Mouse (Mus musculus) liver, embryonic 15.5 days (tissue): ENCODE measurements at regions not wholly inside any gene's neighbourhood (a gene's known extent, or its start where the extent isn't known, plus 50 kb on each side); places are given as distances from the start of the nearest gene placed in this dataset.

Experiments used
- ATAC-seq: fragments of 200-750 bp; cut with Nextera tagmentation; 2 replicates; pipeline ENCODE4 v1.8.0; 2017; ENCODE audit warnings: moderate number of reproducible peaks, mild to moderate bottlenecking, moderate library complexity; ENCODE audit not compliant: insufficient read depth
- H3K27ac ChIP-seq: fragments of 300-500 bp; sonication (generic); replicated peaks from 2 replicates; pipeline ENCODE4 v1.5.1; 2015; ENCODE audit warnings: mild to moderate bottlenecking, inconsistent platforms
- H3K27me3 ChIP-seq: fragments of 300-500 bp; sonication (generic); 2 replicates; pipeline ENCODE4 v1.6.1; 2015; ENCODE audit warnings: mild to moderate bottlenecking, inconsistent platforms
- H3K36me3 ChIP-seq: fragments of 300-500 bp; sonication (generic); replicated peaks from 2 replicates; pipeline ENCODE4 v1.6.1; 2015; ENCODE audit warnings: moderate library complexity, mild to moderate bottlenecking, inconsistent platforms
- H3K4me1 ChIP-seq: fragments of 300-500 bp; sonication (generic); replicated peaks from 2 replicates; pipeline ENCODE4 v1.6.1; 2015; ENCODE audit warnings: inconsistent platforms
- H3K4me2 ChIP-seq: fragments of 300-500 bp; sonication (generic); 2 replicates; pipeline ENCODE4 v1.6.1; 2015; ENCODE audit warnings: moderate library complexity, mild to moderate bottlenecking, inconsistent platforms
- H3K4me3 ChIP-seq: fragments of 300-500 bp; sonication (generic); replicated peaks from 2 replicates; pipeline ENCODE4 v1.5.1; 2015; ENCODE audit warnings: mild to moderate bottlenecking, inconsistent platforms
- H3K9ac ChIP-seq: fragments of 300-500 bp; sonication (generic); 2 replicates; pipeline ENCODE4 v1.6.1; 2015; ENCODE audit warnings: moderate library complexity, mild to moderate bottlenecking, inconsistent platforms
- H3K9me3 ChIP-seq: fragments of 300-500 bp; sonication (generic); replicated peaks from 2 replicates; pipeline ENCODE4 v1.6.1; 2016; ENCODE audit warnings: inconsistent platforms
- WGBS: fragments of 180-500 bp; shearing (Covaris S2); methylation state at CpG from one replicate; pipeline ENCODE4 v1.1.7; 2015; ENCODE audit warnings: mixed read lengths; ENCODE audit not compliant: insufficient replicate concordance; 5-methylcytosine and 5-hydroxymethylcytosine counted together

DNA sequence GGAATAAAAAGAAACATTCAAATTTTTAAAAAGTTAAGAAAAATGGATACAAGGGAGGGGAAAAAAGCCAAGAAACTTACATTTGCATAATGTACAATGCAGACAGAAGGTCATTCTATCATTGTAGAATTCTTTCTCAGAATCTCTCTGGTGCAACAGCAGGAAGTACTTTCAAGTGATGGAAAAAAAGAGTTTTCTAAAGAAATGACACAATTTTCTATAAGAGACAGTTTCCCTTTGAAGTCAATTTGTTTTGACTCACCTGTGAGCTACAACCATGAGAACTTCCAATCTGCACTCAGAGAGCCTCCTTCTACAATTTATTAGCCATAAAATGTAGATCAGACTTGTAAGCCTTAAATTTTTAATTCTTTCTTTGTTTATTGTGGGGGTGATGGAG lies 181.6 kb upstream of the Trib2 start:
- Histone ChIP-seq H3K4me3 (no peak overlapping the region), H3K9me3 (no peaks in the 10 kb centered on the region), H3K4me2 (no peak overlapping the region), H3K36me3 (no peaks in the 10 kb centered on the region), H3K27ac (no peak overlapping the region), H3K27me3 (no peaks in the 10 kb centered on the region), H3K4me1 (no peaks in the 10 kb centered on the region), H3K9ac (no peak overlapping the region)
- ATAC-seq = no peak

- Histone ChIP-seq H3K4me3 (no peak overlapping the region), H3K9me3 (no peaks in the 10 kb centered on the region), H3K27ac (no peak overlapping the region), H3K9ac (no peak overlapping the region), H3K36me3 (no peaks in the 10 kb centered on the region), H3K27me3 (no peaks in the 10 kb centered on the region), H3K4me1 (no peaks in the 10 kb centered on the region), H3K4me2 (no peak overlapping the region)
- ATAC-seq = no peak
- WGBS = 60% methylated on average over 3 of the region's 3 CpGs
Measured at GRCm38 (mm10) chr12:15993866-15994265, 177.1 kb upstream of the Trib2 start.

GRCm38 (mm10) chr12:15986351-15986750 lies 169.6 kb upstream of the Trib2 start:
- Histone ChIP-seq H3K36me3 (no peaks in the 10 kb centered on the region), H3K9ac (no peak overlapping the region), H3K27ac (no peak overlapping the region), H3K4me3 (no peak overlapping the region), H3K4me1 (no peaks in the 10 kb centered on the region), H3K9me3 (no peaks in the 10 kb centered on the region), H3K4me2 (no peak overlapping the region), H3K27me3 (no peaks in the 10 kb centered on the region)
- ATAC-seq = no peak

DNA sequence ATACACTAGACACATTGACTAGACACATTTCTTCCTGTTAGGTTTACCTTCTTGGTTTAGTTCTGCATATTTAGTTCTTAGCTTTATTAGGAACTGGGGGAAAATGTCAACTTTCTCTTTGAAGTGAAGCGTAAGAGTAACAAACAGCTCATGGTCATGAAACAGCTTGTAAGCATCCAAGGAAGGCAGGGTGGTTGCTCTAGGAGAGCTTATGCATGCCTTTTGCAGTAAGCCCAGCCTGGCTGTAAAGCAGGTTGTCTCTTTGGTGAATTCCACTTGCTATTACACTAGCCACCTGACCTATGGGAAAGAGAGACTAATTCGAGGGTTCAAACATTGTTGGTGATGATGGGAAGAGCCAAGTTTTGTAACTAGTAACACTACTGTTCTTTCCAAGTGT lies 168.9 kb upstream of the Trib2 start:
- ATAC-seq = no peak
- H3K4me2 ChIP-seq = no peak overlapping the region
- WGBS = 61% methylated on average over 2 of the region's 2 CpGs
- no peaks in the 10 kb centered on the region for H3K27me3 ChIP-seq
- no peak overlapping the region for H3K9ac ChIP-seq
- H3K9me3 ChIP-seq = no peaks in the 10 kb centered on the region
- H3K4me3 ChIP-seq = no peak overlapping the region
- no peak overlapping the region for H3K27ac ChIP-seq
- H3K36me3 ChIP-seq = no peaks in the 10 kb centered on the region
- no peaks in the 10 kb centered on the region for H3K4me1 ChIP-seq

DNA sequence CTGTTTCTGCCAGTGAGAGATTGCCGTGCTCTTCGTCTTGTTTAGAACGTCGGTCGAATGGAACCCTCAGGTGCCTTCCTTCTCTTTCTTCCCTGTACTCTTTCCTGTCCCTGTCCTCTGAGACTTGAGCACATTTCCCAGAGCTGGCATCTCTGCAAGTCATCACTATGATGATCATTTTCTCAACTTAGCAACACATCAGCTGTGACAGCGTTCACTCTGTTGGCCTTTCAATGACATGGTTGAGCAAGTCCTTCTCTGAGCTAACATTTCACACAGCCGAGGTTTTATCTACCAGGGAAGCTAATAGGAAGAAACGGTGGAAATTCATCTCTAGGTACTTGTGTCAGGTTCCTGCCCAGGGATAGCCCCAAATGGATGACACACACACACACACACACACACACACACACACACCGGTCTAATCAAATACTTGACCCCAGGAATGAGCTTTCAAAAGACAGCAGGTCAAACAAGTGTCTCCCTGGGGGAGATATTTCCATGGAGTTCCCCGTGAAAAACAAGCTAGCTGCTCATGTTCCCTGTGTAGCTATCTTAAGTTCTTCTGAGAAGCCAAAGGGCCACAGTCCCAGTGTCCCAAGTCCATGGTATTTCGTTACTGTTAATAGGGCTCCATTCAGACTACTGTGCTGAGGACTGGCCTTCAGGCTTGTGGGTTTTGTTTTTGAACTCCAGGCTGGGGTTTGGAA lies 167.0 kb upstream of the Trib2 start:
- H3K27me3 ChIP-seq = no peaks in the 10 kb centered on the region
- H3K27ac ChIP-seq = no peak overlapping the region
- H3K36me3 ChIP-seq = no peaks in the 10 kb centered on the region
- no peak overlapping the region for H3K4me2 ChIP-seq
- WGBS = 68% methylated on average over 11 of the region's 11 CpGs
- no peak overlapping the region for H3K9ac ChIP-seq
- H3K9me3 ChIP-seq = no peaks in the 10 kb centered on the region
- H3K4me3 ChIP-seq = no peak overlapping the region
- H3K4me1 ChIP-seq = no peaks in the 10 kb centered on the region
- no peak for ATAC-seq

DNA sequence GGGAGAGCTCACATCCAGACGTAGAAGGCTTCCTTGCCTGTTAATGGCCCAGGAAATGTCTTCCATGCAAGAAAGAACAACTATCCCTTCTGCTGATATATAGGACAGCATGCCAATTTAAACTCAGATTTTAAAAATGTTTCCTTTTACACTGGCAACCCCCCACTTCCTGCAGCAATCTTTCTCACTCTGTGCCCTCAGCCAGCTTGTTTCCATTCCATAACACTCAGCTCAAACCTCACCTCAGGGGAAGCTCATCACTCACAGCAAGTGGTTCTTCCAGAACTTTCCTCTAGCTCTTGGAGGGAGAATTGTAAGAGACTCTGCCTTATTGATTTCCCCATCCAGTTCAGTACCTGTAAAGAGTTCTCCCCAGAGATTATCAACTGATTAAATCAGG lies 165.0 kb upstream of the Trib2 start:
- Histone ChIP-seq H3K4me2 (no peak overlapping the region), H3K4me1 (no peaks in the 10 kb centered on the region), H3K9me3 (no peaks in the 10 kb centered on the region), H3K9ac (no peak overlapping the region), H3K36me3 (no peaks in the 10 kb centered on the region), H3K27me3 (no peaks in the 10 kb centered on the region), H3K27ac (no peak overlapping the region), H3K4me3 (no peak overlapping the region)
- ATAC-seq = no peak
- 24% methylated on average over 1 of the region's 1 CpGs for WGBS

GRCm38 (mm10) chr12:15979233-15979632 lies 162.5 kb upstream of the Trib2 start:
- no peak overlapping the region for H3K27ac ChIP-seq
- no peaks in the 10 kb centered on the region for H3K4me1 ChIP-seq
- no peaks in the 10 kb centered on the region for H3K36me3 ChIP-seq
- no peak overlapping the region for H3K4me2 ChIP-seq
- no peak overlapping the region for H3K9ac ChIP-seq
- H3K27me3 ChIP-seq = no peaks in the 10 kb centered on the region
- 79% methylated on average over 7 of the region's 7 CpGs for WGBS
- H3K4me3 ChIP-seq = no peak overlapping the region
- ATAC-seq = no peak
- no peaks in the 10 kb centered on the region for H3K9me3 ChIP-seq

DNA sequence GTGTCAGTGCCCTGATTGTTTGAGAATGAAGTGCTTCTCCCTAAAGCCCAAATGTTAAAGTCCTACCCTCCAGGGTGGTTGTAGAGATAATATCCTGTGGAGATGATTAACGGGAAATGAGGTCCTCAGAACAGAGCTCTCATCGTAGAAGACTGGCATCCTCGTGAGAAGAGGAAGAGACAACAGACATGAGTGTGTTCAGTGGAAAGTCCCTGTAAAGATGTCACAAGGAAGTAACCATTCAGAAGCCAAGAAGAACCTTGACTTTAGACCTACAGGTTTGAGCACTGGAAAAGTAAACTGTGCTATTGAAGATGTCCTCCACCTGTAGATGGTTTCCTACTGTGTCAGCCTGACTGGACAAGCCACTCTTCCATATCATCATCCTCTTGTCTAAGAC lies 155.1 kb upstream of the Trib2 start:
- Histone ChIP-seq H3K9me3 (no peaks in the 10 kb centered on the region), H3K4me1 (no peaks in the 10 kb centered on the region), H3K36me3 (no peaks in the 10 kb centered on the region), H3K4me2 (no peak overlapping the region), H3K9ac (no peak overlapping the region), H3K27me3 (no peaks in the 10 kb centered on the region), H3K4me3 (no peak overlapping the region), H3K27ac (no peak overlapping the region)
- 52% methylated on average over 3 of the region's 3 CpGs for WGBS
- no peak for ATAC-seq

GRCm38 (mm10) chr12:15970262-15970661 lies 153.5 kb upstream of the Trib2 start:
- H3K36me3 ChIP-seq = no peaks in the 10 kb centered on the region

GRCm38 (mm10) chr12:15967550-15968102 lies 150.9 kb upstream of the Trib2 start:
- Histone ChIP-seq H3K27ac (no peak overlapping the region), H3K4me1 (no peaks in the 10 kb centered on the region), H3K27me3 (no peaks in the 10 kb centered on the region), H3K4me3 (no peak overlapping the region), H3K9me3 (no peaks in the 10 kb centered on the region), H3K9ac (no peak overlapping the region), H3K4me2 (no peak overlapping the region), H3K36me3 (no peaks in the 10 kb centered on the region)
- no peak for ATAC-seq
- WGBS = 19% methylated on average over 5 of the region's 5 CpGs

More at GRCm38 (mm10) chr12:15970262-15970661, 153.5 kb upstream of the Trib2 start:
- Histone ChIP-seq H3K27me3 (no peaks in the 10 kb centered on the region), H3K9me3 (no peaks in the 10 kb centered on the region), H3K4me2 (no peak overlapping the region), H3K4me3 (no peak overlapping the region), H3K4me1 (no peaks in the 10 kb centered on the region), H3K9ac (no peak overlapping the region), H3K27ac (no peak overlapping the region)
- WGBS = 55% methylated on average over 2 of the region's 2 CpGs
- no peak for ATAC-seq

GRCm38 (mm10) chr12:15966631-15967030 lies 149.9 kb upstream of the Trib2 start:
- Histone ChIP-seq H3K4me3 (no peak overlapping the region), H3K9me3 (no peaks in the 10 kb centered on the region), H3K36me3 (no peaks in the 10 kb centered on the region), H3K27ac (no peak overlapping the region), H3K4me1 (no peaks in the 10 kb centered on the region), H3K9ac (no peak overlapping the region), H3K4me2 (no peak overlapping the region), H3K27me3 (no peaks in the 10 kb centered on the region)
- WGBS = 67% methylated on average over 1 of the region's 1 CpGs
- no peak for ATAC-seq

GRCm38 (mm10) chr12:15965921-15966320 lies 149.2 kb upstream of the Trib2 start:
- H3K27me3 ChIP-seq = no peaks in the 10 kb centered on the region
- H3K36me3 ChIP-seq = no peaks in the 10 kb centered on the region
- H3K9me3 ChIP-seq = no peaks in the 10 kb centered on the region
- H3K27ac ChIP-seq = no peak overlapping the region
- no peak overlapping the region for H3K4me2 ChIP-seq
- no peak overlapping the region for H3K4me3 ChIP-seq
- 55% methylated on average over 4 of the region's 4 CpGs for whole genome bisulfite sequencing
- no peak for ATAC-seq
- no peaks in the 10 kb centered on the region for H3K4me1 ChIP-seq
- H3K9ac ChIP-seq = no peak overlapping the region
